Mouse (Mus musculus) midbrain, postnatal 0 days (tissue): ENCODE data around the gene Gabbr2. TPM values are rescaled to one million over a fixed set of nuclear protein-coding genes. Genes with fewer than 3 reads are reported as not detected.

ENCODE experiments used
- ATAC-seq: fragments of 200-750 bp; cut with Nextera tagmentation; 2 replicates; pipeline ENCODE4 v1.8.0; 2017; ENCODE audit warnings: moderate number of reproducible peaks, mild to moderate bottlenecking, moderate TSS enrichment, moderate library complexity; ENCODE audit not compliant: low FRiP score
- DNase-seq: peaks from one replicate; pipeline ENCODE4 v3.0.0-alpha.2; 2015; ENCODE audit warnings: low spot score
- H3K27ac ChIP-seq: fragments of 300-500 bp; sonication (generic); 2 replicates; pipeline ENCODE4 v1.5.1; 2014; ENCODE audit warnings: low read depth, mild to moderate bottlenecking, low read length, mixed read lengths
- H3K27me3 ChIP-seq: fragments of 300-500 bp; sonication (generic); 2 replicates; pipeline ENCODE4 v1.6.1; 2014; ENCODE audit warnings: low read length, control low read depth, mixed read lengths; ENCODE audit not compliant: insufficient read depth
- H3K36me3 ChIP-seq: fragments of 300-500 bp; sonication (generic); 2 replicates; pipeline ENCODE4 v1.6.1; 2014; ENCODE audit warnings: low read length, control low read depth, mixed read lengths; ENCODE audit not compliant: insufficient read depth
- H3K4me1 ChIP-seq: fragments of 300-500 bp; sonication (generic); 2 replicates; pipeline ENCODE4 v1.6.1; 2014; ENCODE audit warnings: mild to moderate bottlenecking, control low read depth, antibody characterized with exemption, low read length, mixed read lengths; ENCODE audit not compliant: insufficient read depth
- H3K4me2 ChIP-seq: fragments of 300-500 bp; sonication (generic); 2 replicates; pipeline ENCODE4 v1.6.1; 2014; ENCODE audit warnings: low read depth, mild to moderate bottlenecking, low read length, mixed read lengths; ENCODE audit not compliant: poor library complexity, severe bottlenecking
- H3K4me3 ChIP-seq: fragments of 300-500 bp; sonication (generic); 2 replicates; pipeline ENCODE4 v1.5.1; 2014; ENCODE audit warnings: low read depth, mild to moderate bottlenecking, low read length, moderate library complexity
- H3K9ac ChIP-seq: fragments of 300-500 bp; sonication (generic); replicated peaks from 2 replicates; pipeline ENCODE4 v1.6.1; 2014; ENCODE audit warnings: mild to moderate bottlenecking, low read length, moderate library complexity, mixed read lengths; ENCODE audit not compliant: poor library complexity, severe bottlenecking
- H3K9me3 ChIP-seq: fragments of 300-500 bp; sonication (generic); 2 replicates; pipeline ENCODE4 v1.6.1; 2016; ENCODE audit warnings: low read length, control low read depth
- CTCF ChIP-seq: IDR thresholded peaks from 2 replicates; pipeline ENCODE4 v1.5.1; 2016; ENCODE audit warnings: antibody characterized with exemption, mild to moderate bottlenecking
- WGBS: fragments of 180-500 bp; shearing (Covaris S2); extraction: QIAGEN DNeasy Blood & Tissue Kit; methylation state at CpG from one replicate; pipeline ENCODE4 v1.1.7; 2014; 5-methylcytosine and 5-hydroxymethylcytosine counted together
- polyA plus RNA-seq: library from polyadenylated mRNA; unstranded; fragments of >200 nt; fragmentation: Nextera tagmentation; extraction: Ambion mirVana; gene quantifications from 2 replicates; pipeline ENCODE4 v1.2.1, GENCODE M21; 2015
- total RNA-seq: library from RNA; depleted of rRNA; stranded (reverse); fragments of >200 nt; gene quantifications from 2 replicates; pipeline ENCODE4 v1.2.3, GENCODE M21; 2014

Gabbr2 gene
- total and polyA plus RNA-seq, 2 experiments from 2014 or later, result 20.5 to 123 TPM

- no peak overlapping the region for H3K27ac ChIP-seq
- ATAC-seq (no peak), DNase-seq (no peak)
- no peaks in the 10 kb centered on the region; the same call in 1 of the 2 replicates for H3K4me1 ChIP-seq
- WGBS, result 81% methylated on average over 3 of the region's 3 CpGs
- H3K9ac ChIP-seq, result no peak overlapping the region
- H3K9me3 ChIP-seq, result no peaks in the 10 kb centered on the region
- H3K36me3 ChIP-seq, result no peaks in the 10 kb centered on the region
- no peak overlapping the region for H3K4me3 ChIP-seq
- no peak for TF ChIP-seq CTCF
- no peak overlapping the region for H3K4me2 ChIP-seq
- no peaks in the 10 kb centered on the region for H3K27me3 ChIP-seq
Observed at GRCm38 (mm10) chr4:46906036-46906691, 85.5 kb downstream of the Gabbr2 start.

- H3K4me3 ChIP-seq, result no peak overlapping the region
- H3K36me3 ChIP-seq, result no peaks in the 10 kb centered on the region
- no peaks in the 10 kb centered on the region for H3K9me3 ChIP-seq
- 0 out of 2 replicates have a peak overlapping the region, but pooled peaks have one; percentile 12 for H3K27ac ChIP-seq
- no peak overlapping the region for H3K9ac ChIP-seq
- TF ChIP-seq CTCF, result no peak
- ATAC-seq, result no peak
- H3K4me2 ChIP-seq, result no peak overlapping the region
- no peak for DNase-seq
- WGBS, result 78% methylated on average over 3 of the region's 3 CpGs
- H3K27me3 ChIP-seq, result no peaks in the 10 kb centered on the region
- no peaks in the 10 kb centered on the region; the same call in 1 of the 2 replicates for H3K4me1 ChIP-seq
Observed at GRCm38 (mm10) chr4:46905152-46905551, 86.5 kb downstream of the Gabbr2 start.

GRCm38 (mm10) chr4:46904129-46904528 is 87.5 kb downstream of the Gabbr2 start:
- ATAC-seq (no peak), DNase-seq (no peak)
- no peaks in the 10 kb centered on the region for H3K9me3 ChIP-seq
- H3K27ac ChIP-seq, result 0 out of 2 replicates have a peak overlapping the region, but pooled peaks have one; percentile 12
- no peak overlapping the region for H3K4me2 ChIP-seq
- H3K4me3 ChIP-seq, result no peak overlapping the region
- H3K9ac ChIP-seq, result no peak overlapping the region
- no peaks in the 10 kb centered on the region for H3K27me3 ChIP-seq
- TF ChIP-seq CTCF, result no peak
- no peaks in the 10 kb centered on the region for H3K36me3 ChIP-seq
- no peaks in the 10 kb centered on the region; the same call in 1 of the 2 replicates for H3K4me1 ChIP-seq
- 78% methylated on average over 12 of the region's 12 CpGs for WGBS

GRCm38 (mm10) chr4:46898546-46898945 is 93.1 kb downstream of the Gabbr2 start:
- H3K4me2 ChIP-seq, result no peak overlapping the region
- H3K9ac ChIP-seq, result no peak overlapping the region
- ATAC-seq (no peak), DNase-seq (no peak)
- no peaks in the 10 kb centered on the region; the same call in 1 of the 2 replicates for H3K4me1 ChIP-seq
- H3K9me3 ChIP-seq, result no peaks in the 10 kb centered on the region
- 62% methylated on average over 4 of the region's 4 CpGs for WGBS
- H3K36me3 ChIP-seq, result no peaks in the 10 kb centered on the region
- no peak for TF ChIP-seq CTCF
- H3K4me3 ChIP-seq, result no peak overlapping the region
- no peak overlapping the region for H3K27ac ChIP-seq
- H3K27me3 ChIP-seq, result no peaks in the 10 kb centered on the region

- DNase-seq, result no peak
- H3K36me3 ChIP-seq, result no peaks in the 10 kb centered on the region
- TF ChIP-seq CTCF, result no peak
Observed at GRCm38 (mm10) chr4:46897634-46898399, 93.9 kb downstream of the Gabbr2 start.

GRCm38 (mm10) chr4:46894144-46894543 is 97.5 kb downstream of the Gabbr2 start:
- Histone ChIP-seq H3K36me3 (no peaks in the 10 kb centered on the region), H3K4me3 (no peak overlapping the region), H3K27ac (no peak overlapping the region), H3K27me3 (no peaks in the 10 kb centered on the region), H3K4me1 (no peaks in the 10 kb centered on the region; the same call in 1 of the 2 replicates), H3K9me3 (no peaks in the 10 kb centered on the region), H3K9ac (no peak overlapping the region), H3K4me2 (no peak overlapping the region)
- WGBS, result 78% methylated on average over 9 of the region's 9 CpGs
- TF ChIP-seq CTCF, result no peak
- peak; percentile 50 for DNase-seq
- ATAC-seq, result no peak

More at GRCm38 (mm10) chr4:46897634-46898399, 93.9 kb downstream of the Gabbr2 start:
- Histone ChIP-seq H3K9me3 (no peaks in the 10 kb centered on the region), H3K9ac (no peak overlapping the region), H3K27me3 (no peaks in the 10 kb centered on the region), H3K4me2 (no peak overlapping the region), H3K4me1 (no peaks in the 10 kb centered on the region; the same call in 1 of the 2 replicates), H3K27ac (no peak overlapping the region), H3K4me3 (no peak overlapping the region)
- ATAC-seq, result 0 out of 2 replicates have a peak, but pooled peaks have one; percentile 22
- WGBS, result 66% methylated on average over 18 of the region's 18 CpGs
